Mouse (Mus musculus) hindbrain, embryonic 10.5 days (tissue): ENCODE results near the gene Riok1. TPM values are rescaled to one million over a fixed set of nuclear protein-coding genes. Genes with fewer than 3 reads are reported as not detected.

Experiments used
- DNase-seq: peaks from one replicate; pipeline ENCODE4 v3.0.0-alpha.2; 2017; ENCODE audit warnings: low spot score
- H3K27ac ChIP-seq: fragments of 300-500 bp; sonication (generic); 2 replicates; pipeline ENCODE4 v1.5.1; 2016; ENCODE audit warnings: mild to moderate bottlenecking, moderate library complexity
- H3K27me3 ChIP-seq: fragments of 300-500 bp; sonication (generic); 2 replicates; pipeline ENCODE4 v1.6.1; 2016; ENCODE audit warnings: mild to moderate bottlenecking; ENCODE audit not compliant: poor library complexity, insufficient read depth, severe bottlenecking
- H3K36me3 ChIP-seq: fragments of 300-500 bp; sonication (generic); 2 replicates; pipeline ENCODE4 v1.6.1; 2016; ENCODE audit warnings: mild to moderate bottlenecking, moderate library complexity
- H3K4me1 ChIP-seq: fragments of 300-500 bp; sonication (generic); replicated peaks from 2 replicates; pipeline ENCODE4 v1.6.1; 2016; ENCODE audit warnings: mild to moderate bottlenecking
- H3K4me3 ChIP-seq: fragments of 300-500 bp; sonication (generic); 2 replicates; pipeline ENCODE4 v1.5.1; 2016; ENCODE audit warnings: mild to moderate bottlenecking, moderate library complexity
- H3K9me3 ChIP-seq: fragments of 300-500 bp; sonication (generic); 2 replicates; pipeline ENCODE4 v1.6.1; 2016; ENCODE audit warnings: mild to moderate bottlenecking, moderate library complexity
- WGBS: fragments of 180-500 bp; shearing (Covaris S2); methylation state at CpG from one replicate; pipeline ENCODE4 v1.1.7; 2016; 5-methylcytosine and 5-hydroxymethylcytosine counted together
- polyA plus RNA-seq: library from polyadenylated mRNA; unstranded; fragments of >200 nt; fragmentation: Nextera tagmentation; extraction: Ambion mirVana; gene quantifications from 2 replicates; pipeline ENCODE4 v1.2.1, GENCODE M21; 2016

Riok1 gene
- polyA plus RNA-seq, 1 experiment from 2014 or later = 46.7 TPM

DNA sequence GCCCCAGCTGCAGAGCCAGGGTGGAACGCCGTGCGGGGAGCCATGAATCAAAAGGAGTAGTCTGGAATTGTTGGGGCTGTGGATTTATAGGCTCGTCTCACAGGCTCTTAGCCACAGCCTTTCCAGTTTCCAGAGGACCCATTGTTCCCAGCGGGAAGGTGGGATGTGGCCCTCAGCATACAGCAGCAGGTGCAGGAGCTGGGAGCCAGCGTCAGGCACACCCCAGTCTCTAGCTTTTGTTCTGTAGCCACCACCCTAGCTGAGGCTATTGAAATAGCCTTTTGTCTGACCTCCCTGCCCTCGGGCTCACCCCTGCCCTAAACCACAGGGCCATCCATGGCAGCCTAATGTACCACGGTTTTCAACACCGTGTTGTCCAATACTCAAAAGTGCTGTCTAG, 72.3 kb downstream of the Riok1 start:
- no peak for DNase-seq
- Histone ChIP-seq H3K9me3 (0 out of 2 replicates have a peak, but pooled peaks cover 3% of the 10 kb centered on the region), H3K27me3 (no peaks in the 10 kb centered on the region), H3K27ac (no peak overlapping the region), H3K36me3 (no peaks in the 10 kb centered on the region), H3K4me1 (no peaks in the 10 kb centered on the region), H3K4me3 (no peak overlapping the region)
- 82% methylated on average over 9 of the region's 9 CpGs for WGBS

Other genes with a start within 250 kb of the Riok1 start
- 83.6 and 103 TPM in 2 replicates for gene Ssr1, start 42.8 kb upstream of the Riok1 start, polyA plus RNA-seq
- gene Cage1, start 74 bp downstream of the Riok1 start, polyA plus RNA-seq = 0.71 and 0.75 TPM in 2 replicates
- gene Dsp, start 114.3 kb downstream of the Riok1 start, polyA plus RNA-seq = 0.98 and 1.3 TPM in 2 replicates
- 25.2 and 34.3 TPM in 2 replicates for gene Snrnp48, start 167.9 kb downstream of the Riok1 start, polyA plus RNA-seq